Mouse (Mus musculus) cerebellum, adult 2 months (tissue): ENCODE results near the gene Gm128. TPM values are rescaled to one million over a fixed set of nuclear protein-coding genes. Genes with fewer than 3 reads are reported as not detected.

Experiments used
- DNase-seq, 2 experiments: peaks; one replicate each; pipeline ENCODE4 v3.0.0; 2021
- H3K27ac ChIP-seq: fragments of 200-500 bp; 2 replicates; pipeline ENCODE4 v1.5.1; 2012; ENCODE audit warnings: low read length, control low read depth, inconsistent platforms; ENCODE audit not compliant: insufficient read depth
- H3K27me3 ChIP-seq: fragments of 200-500 bp; 2 replicates; pipeline ENCODE4 v1.6.1; 2012; ENCODE audit warnings: inconsistent platforms, mild to moderate bottlenecking, low read length, moderate library complexity; ENCODE audit not compliant: control insufficient read depth, insufficient read depth
- H3K4me1 ChIP-seq: fragments of 200-500 bp; 2 replicates; pipeline ENCODE4 v1.6.1; 2011; ENCODE audit warnings: low read length; ENCODE audit not compliant: control insufficient read depth, insufficient read depth
- H3K4me3 ChIP-seq: fragments of 200-500 bp; replicated peaks from 2 replicates; pipeline ENCODE3; 2011; ENCODE audit warnings: mild to moderate bottlenecking, low read depth, low read length, control low read depth; ENCODE audit not compliant: insufficient read depth
- CTCF ChIP-seq: fragments of 200-500 bp; IDR thresholded peaks from 2 replicates; pipeline ENCODE4 v1.5.1; 2011; ENCODE audit warnings: low read depth, mild to moderate bottlenecking, control low read depth, low read length, moderate library complexity, borderline replicate concordance; ENCODE audit not compliant: insufficient read depth
- POLR2A ChIP-seq: fragments of 200-500 bp; IDR thresholded peaks from 2 replicates; pipeline ENCODE4 v1.6.1; 2011; ENCODE audit warnings: low read length, control low read depth, borderline replicate concordance; ENCODE audit not compliant: insufficient read depth
- WGBS: fragments of 180-500 bp; shearing (Covaris S2); methylation state at CpG from one replicate; pipeline ENCODE4 v1.1.7; 2018; 5-methylcytosine and 5-hydroxymethylcytosine counted together
- polyA plus RNA-seq: library from polyadenylated mRNA; depleted of rRNA; stranded (reverse); fragments of >200 nt; gene quantifications from 2 replicates; pipeline ENCODE4 v1.2.3, GENCODE M21; 2012

Gm128 gene
- polyA plus RNA-seq, 1 experiment, result 0.75 TPM

DNA sequence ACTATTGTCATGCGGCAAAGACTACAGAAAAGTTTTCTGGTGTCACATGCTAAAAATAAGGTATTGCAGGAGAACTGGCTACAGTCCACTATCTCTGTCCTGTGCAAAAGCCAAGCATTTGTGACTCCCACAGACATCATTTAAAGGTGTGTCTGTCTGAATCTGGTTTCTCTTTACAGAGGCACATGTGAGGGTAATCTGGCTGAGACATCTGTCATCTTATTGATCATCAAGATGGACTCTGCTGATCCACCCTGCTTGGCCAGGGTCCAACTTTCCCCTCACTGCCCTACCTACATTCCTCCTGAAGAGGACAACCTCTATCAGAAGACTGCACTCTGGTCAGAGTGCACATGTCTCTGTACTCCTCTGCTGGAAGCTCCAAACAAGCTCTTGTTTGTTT is 35.8 kb upstream of the Gm128 start:
- H3K4me1 ChIP-seq, result peaks cover 40% of the 10 kb centered on the region
- DNase-seq, result peak in 1 of 2 experiments; percentile 50
- TF ChIP-seq CTCF (no peak), POLR2A (no peak)

DNA sequence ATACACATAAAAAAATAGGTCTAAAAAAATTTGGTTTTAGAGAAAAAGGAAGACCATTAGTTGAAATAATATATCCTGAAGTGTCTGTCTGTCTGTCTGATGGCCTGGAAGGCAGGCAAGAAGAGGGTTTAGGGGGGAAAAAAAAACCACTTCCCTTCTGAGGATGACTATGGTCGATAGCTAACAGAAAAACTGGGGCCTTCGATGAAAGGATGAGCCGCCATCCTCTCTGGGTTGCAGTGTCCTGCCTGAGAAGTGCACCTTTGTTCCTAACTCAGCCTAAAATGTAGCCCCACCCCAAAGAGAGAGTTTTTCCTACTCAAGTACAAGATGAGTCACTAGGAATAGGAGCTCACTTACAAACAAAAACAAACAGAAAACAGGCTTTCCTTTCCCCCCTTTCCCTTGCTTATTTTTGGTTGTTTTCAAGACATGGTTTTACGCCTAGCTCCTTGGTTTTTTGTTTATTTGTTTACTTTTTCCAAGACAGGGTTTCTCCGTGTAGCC is 35.1 kb upstream of the Gm128 start:
- TF ChIP-seq POLR2A (no peak), CTCF (no peak)
- DNase-seq, result no peak
- Histone ChIP-seq H3K27ac (peak overlapping the region; percentile 31; the same call in 1 of the 2 replicates), H3K4me3 (no peak overlapping the region), H3K4me1 (peaks cover 43% of the 10 kb centered on the region), H3K27me3 (no peaks in the 10 kb centered on the region)
- 71% methylated on average over 5 of the region's 5 CpGs for WGBS

More for the DNA sequence above, 35.8 kb upstream of the Gm128 start:
- H3K27me3 ChIP-seq, result no peaks in the 10 kb centered on the region
- H3K4me3 ChIP-seq, result no peak overlapping the region
- H3K27ac ChIP-seq, result peak overlapping the region; percentile 60; the same call in 1 of the 2 replicates
- 4% methylated on average over 1 of the region's 1 CpGs for whole genome bisulfite sequencing

DNA sequence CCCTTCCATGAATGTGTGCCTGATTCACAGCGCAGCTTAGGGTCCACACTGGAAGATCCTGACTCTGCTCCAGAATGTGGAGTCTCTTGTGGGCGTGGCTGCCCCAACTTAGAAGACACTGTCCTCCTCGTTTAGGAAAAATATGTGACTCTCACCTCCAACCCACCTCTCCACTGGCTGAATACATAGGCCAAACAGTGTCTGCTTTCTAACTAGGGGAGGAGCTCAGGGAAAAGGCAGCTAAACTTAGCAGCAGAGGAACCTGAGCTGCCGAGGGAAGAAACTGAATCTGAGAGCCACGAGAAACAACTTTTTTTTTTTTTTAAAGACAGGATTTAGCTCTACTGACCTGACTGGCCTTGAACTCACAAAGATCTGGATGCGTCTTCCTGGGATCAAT is 33.8 kb upstream of the Gm128 start:
- 65% methylated on average over 6 of the region's 6 CpGs for whole genome bisulfite sequencing
- H3K27ac ChIP-seq, result peak overlapping the region; percentile 25
- TF ChIP-seq CTCF (no peak), POLR2A (no peak)
- H3K4me3 ChIP-seq, result no peak overlapping the region
- H3K4me1 ChIP-seq, result peaks cover 49% of the 10 kb centered on the region
- H3K27me3 ChIP-seq, result no peaks in the 10 kb centered on the region
- no peak for DNase-seq

DNA sequence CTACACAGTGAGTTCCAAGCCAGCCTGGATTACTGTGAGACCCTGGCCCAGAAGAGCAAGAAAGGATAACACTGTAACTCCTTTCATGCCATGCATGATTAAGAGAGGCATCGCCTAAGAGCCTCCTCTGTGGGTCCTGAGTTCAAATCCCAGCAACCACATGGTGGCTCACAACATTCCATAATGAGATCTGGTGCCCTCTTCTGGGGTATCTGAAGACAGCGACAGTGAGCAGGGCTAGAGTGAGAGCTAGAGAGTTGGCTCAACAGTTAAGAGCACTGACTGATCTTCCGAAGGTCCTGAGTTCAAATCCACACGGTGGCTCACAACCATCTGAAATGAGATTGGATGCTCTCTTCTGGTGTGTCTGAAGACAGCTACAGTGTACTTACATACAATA is 33.1 kb upstream of the Gm128 start:
- Histone ChIP-seq H3K4me1 (peaks cover 49% of the 10 kb centered on the region), H3K4me3 (no peak overlapping the region), H3K27ac (peak overlapping the region; percentile 95), H3K27me3 (no peaks in the 10 kb centered on the region)
- TF ChIP-seq POLR2A (no peak), CTCF (no peak)
- 90% methylated on average over 4 of the region's 4 CpGs for WGBS
- no peak for DNase-seq

DNA sequence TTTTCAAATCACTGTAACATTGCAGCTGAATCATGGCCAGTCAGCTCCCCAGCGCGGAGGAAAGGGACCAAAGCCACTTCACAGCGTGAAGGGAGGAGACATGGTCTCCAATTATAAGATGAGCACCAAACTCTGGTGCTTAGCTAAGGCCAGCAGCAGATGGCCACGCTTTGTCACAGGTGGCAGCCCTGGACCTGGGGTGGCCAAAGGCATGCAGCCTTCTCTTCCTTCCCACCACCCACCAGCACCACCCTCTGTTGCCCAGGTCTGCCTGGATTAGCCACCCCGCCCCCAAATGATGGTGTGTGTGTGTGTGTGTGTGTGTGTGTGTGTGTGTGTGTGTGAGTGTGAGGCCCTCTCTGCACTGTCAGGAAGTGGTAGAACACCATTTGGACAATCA is 32.1 kb upstream of the Gm128 start:
- TF ChIP-seq CTCF, result no peak
- TF ChIP-seq POLR2A, result no peak
- Histone ChIP-seq H3K27ac (peak overlapping the region; percentile 95), H3K4me3 (no peak overlapping the region), H3K27me3 (no peaks in the 10 kb centered on the region), H3K4me1 (peaks cover 49% of the 10 kb centered on the region)
- 10% methylated on average over 5 of the region's 5 CpGs for WGBS
- peak; percentile 93 to 98 for DNase-seq

DNA sequence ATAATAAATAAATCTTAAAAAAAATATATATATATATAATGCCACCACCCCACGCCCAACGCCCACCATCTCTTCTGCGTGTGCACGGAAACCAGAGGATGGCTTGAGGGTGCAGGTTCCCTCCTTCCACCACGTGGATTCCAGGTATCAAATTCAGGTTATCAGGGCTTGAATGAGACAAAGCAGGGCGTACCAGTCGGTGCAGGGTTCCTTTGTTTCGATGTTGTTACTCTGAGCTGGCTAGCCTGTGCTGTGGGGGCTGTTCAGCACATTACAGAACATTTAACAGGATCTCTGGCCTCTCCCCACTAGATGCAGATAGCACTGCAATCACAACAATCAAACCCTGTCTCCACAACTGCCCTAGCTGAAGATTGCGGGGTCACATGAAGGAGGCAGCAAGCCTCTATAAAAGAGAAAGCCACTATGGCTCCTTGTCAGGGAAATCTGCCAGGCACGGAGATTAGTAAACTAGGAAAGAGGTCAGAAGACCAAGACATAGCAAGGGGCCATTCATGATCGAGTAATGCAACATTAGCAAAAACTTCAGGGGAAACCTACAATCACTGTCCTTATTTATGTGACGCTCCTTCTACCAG is 29.5 kb upstream of the Gm128 start:
- Histone ChIP-seq H3K27ac (peak overlapping the region; percentile 59), H3K4me3 (no peak overlapping the region), H3K27me3 (no peaks in the 10 kb centered on the region), H3K4me1 (peaks cover 34% of the 10 kb centered on the region)
- no peak for TF ChIP-seq POLR2A
- no peak for TF ChIP-seq CTCF
- DNase-seq, result no peak
- WGBS, result 69% methylated on average over 12 of the region's 12 CpGs

DNA sequence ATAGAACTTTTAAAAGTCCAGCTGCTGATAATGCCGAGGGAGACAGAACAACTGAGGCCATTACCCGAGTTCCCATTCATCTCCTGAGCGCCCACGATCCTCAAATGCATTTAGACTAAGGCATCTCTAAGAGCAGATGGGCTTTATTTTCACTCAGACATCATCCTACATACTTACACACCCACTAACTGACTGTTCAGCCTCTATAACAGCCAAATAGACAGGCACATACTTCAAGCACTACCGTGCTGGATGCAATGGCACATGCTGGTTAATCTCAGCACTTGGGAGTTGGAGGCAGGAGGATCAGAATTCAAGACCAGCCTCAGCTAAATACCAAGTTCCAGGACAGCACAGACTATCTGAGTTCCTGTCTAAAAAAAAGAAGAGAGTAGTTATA is 28.4 kb upstream of the Gm128 start:
- Histone ChIP-seq H3K27me3 (no peaks in the 10 kb centered on the region), H3K4me1 (peaks cover 28% of the 10 kb centered on the region), H3K4me3 (no peak overlapping the region), H3K27ac (no peak overlapping the region)
- no peak for DNase-seq
- no peak for TF ChIP-seq CTCF
- TF ChIP-seq POLR2A, result no peak
- WGBS, result 84% methylated on average over 5 of the region's 5 CpGs

DNA sequence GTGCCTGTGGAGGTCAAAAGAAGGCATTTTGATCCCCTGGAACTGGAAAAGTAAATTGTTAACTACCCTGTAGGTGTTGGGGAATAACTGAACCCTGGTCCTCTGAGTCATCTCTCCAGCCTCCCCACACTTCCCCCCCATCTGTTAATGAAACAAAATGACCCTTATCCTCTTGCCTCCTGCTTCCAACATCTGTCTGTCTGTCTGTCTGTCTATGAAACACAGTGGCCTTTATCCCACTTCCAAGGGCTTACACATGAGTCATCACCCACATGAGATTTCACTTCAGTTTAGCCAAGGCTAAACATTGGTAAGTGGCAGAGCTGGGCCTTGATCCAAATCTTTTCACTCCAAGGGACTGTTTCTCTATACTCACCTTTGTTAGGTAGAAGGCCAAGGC is 26.5 kb upstream of the Gm128 start:
- Histone ChIP-seq H3K27me3 (no peaks in the 10 kb centered on the region), H3K4me1 (peaks cover 14% of the 10 kb centered on the region), H3K27ac (no peak overlapping the region), H3K4me3 (no peak overlapping the region)
- TF ChIP-seq POLR2A, result no peak
- no peak for TF ChIP-seq CTCF
- no peak for DNase-seq
